Mouse (Mus musculus) erythroblast, embryonic 14.5 days (primary cell): ENCODE measurements at regions not wholly inside any gene's neighbourhood (a gene's known extent, or its start where the extent isn't known, plus 50 kb on each side); places are given as distances from the start of the nearest gene placed in this dataset.
"Not testable (repeated sequence)": the region's sequence is repeated elsewhere in the genome, so short reads cannot be mapped to it uniquely, and the experiment has no call there.

Experiments used
- H3K27me3 ChIP-seq: 2 replicates; pipeline ENCODE4 v1.6.1; 2012; ENCODE audit warnings: inconsistent platforms; ENCODE audit not compliant: control insufficient read depth
- H3K36me3 ChIP-seq: 2 replicates; pipeline ENCODE4 v1.6.1; 2012; ENCODE audit warnings: mild to moderate bottlenecking, inconsistent platforms; ENCODE audit not compliant: control insufficient read depth
- H3K4me1 ChIP-seq: 2 replicates; pipeline ENCODE4 v1.6.1; 2012; ENCODE audit warnings: inconsistent platforms; ENCODE audit not compliant: control insufficient read depth
- H3K4me3 ChIP-seq: replicated peaks from 2 replicates; pipeline ENCODE3; 2012; ENCODE audit warnings: moderate library complexity, mild to moderate bottlenecking, inconsistent platforms
- H3K9me3 ChIP-seq: 2 replicates; pipeline ENCODE4 v1.6.1; 2012; ENCODE audit warnings: low read length, inconsistent platforms, mixed read lengths; ENCODE audit not compliant: control insufficient read depth
- GATA1 ChIP-seq: IDR thresholded peaks from 2 replicates; pipeline ENCODE4 v1.6.1; 2012; ENCODE audit warnings: low read length, inconsistent platforms, mixed read lengths
- TAL1 ChIP-seq: IDR thresholded peaks from 3 replicates; pipeline ENCODE4 v1.6.1; 2012; ENCODE audit warnings: low read length, inconsistent platforms, mixed read lengths

- H3K27me3 ChIP-seq, result no peaks in the 10 kb centered on the region
- H3K4me3 ChIP-seq, result no peak overlapping the region
- H3K4me1 ChIP-seq, result no peaks in the 10 kb centered on the region
- TF ChIP-seq TAL1 (no peak), GATA1 (no peak)
- H3K36me3 ChIP-seq, result no peaks in the 10 kb centered on the region
- H3K9me3 ChIP-seq, result no peaks in the 10 kb centered on the region; the same call in 1 of the 2 replicates
Measured at GRCm38 (mm10) chr14:120758200-120758830, 152.7 kb upstream of the Ipo5 start.

DNA sequence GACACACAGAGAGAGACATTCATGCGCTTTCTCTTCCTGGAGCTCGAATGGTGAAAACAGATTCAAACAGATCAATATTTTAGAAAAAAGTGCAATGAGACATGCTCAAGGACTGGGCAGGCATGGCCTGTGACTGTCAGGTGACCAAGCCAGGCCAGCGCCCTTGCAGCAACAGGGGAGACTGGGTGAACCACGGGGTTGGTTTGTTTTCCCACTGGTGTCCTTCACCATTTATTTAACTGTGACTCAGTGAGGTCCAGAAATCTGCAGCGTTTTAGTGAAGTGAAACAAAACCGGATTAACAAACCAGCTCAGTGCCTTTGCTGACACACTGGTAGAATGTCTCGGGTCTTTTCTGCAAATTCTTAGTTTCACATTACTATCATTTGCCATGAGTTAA lies 148.9 kb upstream of the Ipo5 start:
- no peak for TF ChIP-seq GATA1
- TF ChIP-seq TAL1, result no peak
- Histone ChIP-seq H3K36me3 (no peaks in the 10 kb centered on the region), H3K9me3 (peaks cover 8% of the 10 kb centered on the region), H3K4me3 (no peak overlapping the region), H3K27me3 (no peaks in the 10 kb centered on the region), H3K4me1 (no peaks in the 10 kb centered on the region)

GRCm38 (mm10) chr14:120762733-120763132 lies 148.3 kb upstream of the Ipo5 start:
- no peaks in the 10 kb centered on the region for H3K27me3 ChIP-seq
- no peaks in the 10 kb centered on the region for H3K4me1 ChIP-seq
- H3K4me3 ChIP-seq, result no peak overlapping the region
- H3K9me3 ChIP-seq, result peaks cover 12% of the 10 kb centered on the region
- H3K36me3 ChIP-seq, result no peaks in the 10 kb centered on the region
- TF ChIP-seq GATA1, result no peak
- no peak for TF ChIP-seq TAL1

- Histone ChIP-seq H3K4me1 (no peaks in the 10 kb centered on the region), H3K9me3 (peaks cover 12% of the 10 kb centered on the region), H3K36me3 (no peaks in the 10 kb centered on the region), H3K4me3 (no peak overlapping the region), H3K27me3 (no peaks in the 10 kb centered on the region)
- no peak for TF ChIP-seq TAL1
- no peak for TF ChIP-seq GATA1
Measured at GRCm38 (mm10) chr14:120763796-120764195, 147.2 kb upstream of the Ipo5 start.

DNA sequence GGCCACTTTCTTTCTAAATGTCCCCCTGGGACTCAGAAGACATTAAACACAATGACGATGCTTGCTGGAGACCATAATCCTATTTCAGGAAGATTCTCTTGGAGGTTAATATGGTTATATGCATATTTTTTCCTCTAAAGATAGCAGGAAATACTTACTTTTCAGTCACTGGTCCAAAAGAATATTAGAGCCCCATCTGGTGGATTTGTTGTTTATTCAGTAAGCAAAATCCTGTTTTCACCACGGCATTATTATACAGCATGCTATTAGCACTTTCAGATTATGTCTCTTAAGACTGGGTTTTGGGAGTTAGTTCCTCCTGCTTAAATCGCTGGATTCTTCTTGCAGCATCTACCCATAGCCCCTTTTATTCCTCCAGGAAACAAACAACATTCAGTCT lies 146.6 kb upstream of the Ipo5 start:
- no peaks in the 10 kb centered on the region for H3K36me3 ChIP-seq
- no peak overlapping the region for H3K4me3 ChIP-seq
- H3K9me3 ChIP-seq, result peaks cover 12% of the 10 kb centered on the region
- H3K27me3 ChIP-seq, result no peaks in the 10 kb centered on the region
- no peak for TF ChIP-seq TAL1
- no peak for TF ChIP-seq GATA1
- no peaks in the 10 kb centered on the region for H3K4me1 ChIP-seq

- Histone ChIP-seq H3K4me3 (no peak overlapping the region), H3K27me3 (no peaks in the 10 kb centered on the region), H3K4me1 (no peaks in the 10 kb centered on the region), H3K36me3 (no peaks in the 10 kb centered on the region), H3K9me3 (peaks cover 12% of the 10 kb centered on the region)
- TF ChIP-seq TAL1, result no peak
- no peak for TF ChIP-seq GATA1
Measured at GRCm38 (mm10) chr14:120766451-120766850, 144.6 kb upstream of the Ipo5 start.

DNA sequence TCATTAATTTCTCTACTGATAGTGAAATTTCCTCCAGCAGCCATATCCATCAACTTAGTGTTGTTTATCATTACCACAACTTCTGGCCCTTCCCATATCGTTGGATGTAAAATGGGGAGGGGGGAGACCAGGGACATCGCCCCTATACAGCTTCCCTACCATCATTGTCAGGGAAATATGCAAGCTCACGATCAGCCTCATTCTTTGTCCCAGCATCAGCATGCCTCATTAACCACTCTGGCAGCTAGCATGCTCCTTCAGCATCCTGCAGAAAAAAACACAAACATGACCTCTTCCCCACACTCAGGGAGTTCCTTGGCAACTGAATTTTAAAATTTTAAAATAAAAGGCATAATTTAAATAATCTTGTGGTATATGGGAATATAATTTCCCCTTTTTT lies 140.4 kb upstream of the Ipo5 start:
- Histone ChIP-seq H3K9me3 (peaks cover 12% of the 10 kb centered on the region), H3K4me1 (no peaks in the 10 kb centered on the region), H3K27me3 (no peaks in the 10 kb centered on the region), H3K36me3 (no peaks in the 10 kb centered on the region), H3K4me3 (no peak overlapping the region)
- TF ChIP-seq TAL1 (no peak), GATA1 (no peak)

GRCm38 (mm10) chr14:120773001-120773400 lies 138.0 kb upstream of the Ipo5 start:
- not testable (repeated sequence) for H3K4me1 ChIP-seq, H3K36me3 ChIP-seq, H3K9me3 ChIP-seq, H3K4me3 ChIP-seq, H3K27me3 ChIP-seq

DNA sequence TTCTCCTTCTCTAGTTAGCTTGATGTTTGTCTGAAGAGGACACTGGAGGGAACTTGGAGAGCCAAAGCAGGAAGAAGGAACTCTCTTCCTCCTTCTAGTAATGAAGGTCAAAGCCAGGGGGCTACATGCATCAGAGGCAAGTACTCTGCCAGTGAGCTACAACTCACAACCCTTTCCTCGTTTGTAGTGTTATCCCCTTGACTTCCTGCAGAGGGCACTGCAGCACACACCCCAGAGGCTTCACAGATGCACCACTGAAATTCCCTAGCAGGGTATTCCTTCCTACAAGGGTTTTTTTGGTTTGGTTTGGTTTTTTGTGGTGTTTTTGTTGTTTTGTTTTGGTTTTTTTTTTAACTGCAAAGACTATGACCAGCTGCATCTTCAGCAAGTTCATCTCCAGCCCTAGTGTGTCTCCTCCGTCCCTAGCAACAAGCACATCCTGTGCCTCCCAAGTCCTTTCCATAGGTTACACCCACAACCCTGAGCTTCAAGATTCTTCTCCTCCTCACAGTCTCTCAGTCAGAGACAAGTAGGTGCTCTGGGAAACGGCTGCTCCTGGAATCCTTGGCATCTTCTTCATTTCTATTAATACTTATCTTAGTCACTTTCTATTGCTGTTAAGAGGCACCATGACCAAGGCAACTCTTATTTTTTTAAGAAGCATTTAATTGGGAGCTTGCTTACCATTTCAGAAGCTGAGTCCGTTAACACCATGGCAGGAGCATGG lies 119.0 kb upstream of the Ipo5 start:
- no peak overlapping the region for H3K4me3 ChIP-seq

DNA sequence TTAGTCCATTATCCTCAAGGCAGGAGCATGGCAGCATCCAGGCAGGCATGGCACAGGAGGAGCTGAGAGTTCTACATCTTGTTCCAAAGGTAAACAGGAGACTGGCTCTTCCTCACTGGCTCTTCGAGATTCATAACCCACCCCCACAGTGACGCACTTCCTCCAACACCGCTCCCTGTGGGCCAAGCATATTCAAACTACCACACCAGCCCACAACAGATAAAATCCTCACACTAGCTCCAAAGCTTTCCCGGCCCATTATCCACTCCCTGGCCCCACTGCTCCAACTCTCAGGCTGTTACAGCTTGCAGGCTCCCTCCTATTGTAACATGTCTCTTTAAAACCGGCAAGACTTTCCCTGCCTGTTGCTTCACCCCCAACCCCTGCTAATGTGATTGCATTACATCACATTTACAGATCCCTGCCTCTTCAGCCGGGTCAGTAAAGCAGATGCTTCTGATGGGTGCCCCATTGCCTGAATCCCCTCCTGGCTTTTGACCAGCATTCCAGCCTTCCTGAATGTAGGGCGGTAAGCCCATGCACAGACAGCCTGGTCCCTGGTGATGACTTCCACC lies 113.0 kb upstream of the Ipo5 start:
- Histone ChIP-seq H3K4me1 (no peaks in the 10 kb centered on the region), H3K27me3 (no peaks in the 10 kb centered on the region), H3K9me3 (peaks cover 19% of the 10 kb centered on the region), H3K36me3 (no peaks in the 10 kb centered on the region), H3K4me3 (no peak overlapping the region)
- TF ChIP-seq TAL1 (no peak), GATA1 (no peak)

More for the DNA sequence above, 119.0 kb upstream of the Ipo5 start:
- TF ChIP-seq GATA1, result no peak
- TF ChIP-seq TAL1, result no peak
- Histone ChIP-seq H3K36me3 (no peaks in the 10 kb centered on the region), H3K9me3 (peaks cover 8% of the 10 kb centered on the region), H3K4me1 (no peaks in the 10 kb centered on the region), H3K27me3 (no peaks in the 10 kb centered on the region)
